Mouse (Mus musculus): Measurements from ENCODE around the gene Pxmp4. TPM values are rescaled to one million over a fixed set of nuclear protein-coding genes. Genes with fewer than 3 reads are reported as not detected.

Pxmp4 gene
- total RNA-seq, 1 experiment from 2014 or later = 44.4 TPM

DNA sequence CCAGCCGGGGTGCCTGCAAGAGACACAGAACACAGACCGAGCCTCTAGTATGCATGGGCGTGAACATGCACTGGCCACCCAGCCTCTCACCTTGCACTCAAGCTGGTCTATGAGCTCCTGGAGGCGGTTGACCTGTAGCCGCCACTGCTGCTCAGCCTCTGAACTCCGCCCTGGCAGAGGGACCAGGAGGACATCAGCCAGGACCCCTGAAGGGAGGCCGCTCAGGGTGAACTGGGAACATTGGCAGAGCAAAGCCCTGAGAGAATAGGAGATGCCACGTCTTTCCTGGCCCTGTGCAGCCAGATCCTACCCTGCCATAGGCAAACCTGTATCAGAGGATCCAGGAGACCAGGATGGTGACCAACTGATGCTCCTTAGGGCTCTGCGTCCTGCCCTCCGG, 56.8 kb downstream of the Pxmp4 start, which contains the start of gene 1700003F12Rik:
Gene 1700003F12Rik, plus strand, starts transcription at position 375 of the 400 bp plus-strand sequence.
- no peak for DNase-seq

- DNase-seq = peak; percentile 71
Observed at GRCm38 (mm10) chr2:154543567-154544347, 59.8 kb downstream of the Pxmp4 start.

GRCm38 (mm10) chr2:154541630-154542029, 61.9 kb downstream of the Pxmp4 start:
- DNase-seq = no peak

GRCm38 (mm10) chr2:154539720-154540119, 63.8 kb downstream of the Pxmp4 start:
- DNase-seq = peak; percentile 61

- DNase-seq = no peak
Observed at GRCm38 (mm10) chr2:154538710-154539109, 64.8 kb downstream of the Pxmp4 start.

- DNase-seq = no peak
Observed at GRCm38 (mm10) chr2:154538310-154538709, 65.2 kb downstream of the Pxmp4 start.

Other genes starting within 250 kb of the Pxmp4 start
- gene Cdk5rap1, start 230.7 kb downstream of the Pxmp4 start, total RNA-seq (2021) = 14.2 and 15.7 TPM in 2 replicates
- 27.7 and 32.3 TPM in 2 replicates for gene Snta1, start 195.6 kb downstream of the Pxmp4 start, total RNA-seq (2021)
- gene Cbfa2t2, start 167.2 kb downstream of the Pxmp4 start, total RNA-seq (2021) = 36.1 and 42.5 TPM in 2 replicates
- 0.56 TPM in 1 of 2 replicates, not detected in the other for gene 1700003F12Rik, start 56.6 kb downstream of the Pxmp4 start, total RNA-seq (2021)
- not detected in 2 replicates for gene Actl10, start 51.9 kb downstream of the Pxmp4 start, total RNA-seq (2021)
- 2.3 and 3.9 TPM in 2 replicates for gene Necab3, start 44.8 kb downstream of the Pxmp4 start, total RNA-seq (2021)
- 12.1 and 12.2 TPM in 2 replicates for gene E2f1, start 33.8 kb downstream of the Pxmp4 start, total RNA-seq (2021)
- gene Zfp341, start 9.6 kb upstream of the Pxmp4 start, total RNA-seq (2021) = 2.2 and 3.1 TPM in 2 replicates
- not detected in 2 replicates for gene 4930519P11Rik, start 9.7 kb upstream of the Pxmp4 start, total RNA-seq (2021)
- gene Chmp4b, start 48.0 kb upstream of the Pxmp4 start, total RNA-seq (2021) = 195 and 201 TPM in 2 replicates
- not detected in 2 replicates for gene Gm14214, start 166.3 kb upstream of the Pxmp4 start, total RNA-seq (2021)
- gene Raly, start 187.4 kb upstream of the Pxmp4 start, total RNA-seq (2021) = 189 and 194 TPM in 2 replicates
- gene a, start 187.7 kb upstream of the Pxmp4 start, total RNA-seq (2021) = not detected in 2 replicates